ENCODE assay signal across 9 mouse cellular contexts in the genomic region with DNA sequence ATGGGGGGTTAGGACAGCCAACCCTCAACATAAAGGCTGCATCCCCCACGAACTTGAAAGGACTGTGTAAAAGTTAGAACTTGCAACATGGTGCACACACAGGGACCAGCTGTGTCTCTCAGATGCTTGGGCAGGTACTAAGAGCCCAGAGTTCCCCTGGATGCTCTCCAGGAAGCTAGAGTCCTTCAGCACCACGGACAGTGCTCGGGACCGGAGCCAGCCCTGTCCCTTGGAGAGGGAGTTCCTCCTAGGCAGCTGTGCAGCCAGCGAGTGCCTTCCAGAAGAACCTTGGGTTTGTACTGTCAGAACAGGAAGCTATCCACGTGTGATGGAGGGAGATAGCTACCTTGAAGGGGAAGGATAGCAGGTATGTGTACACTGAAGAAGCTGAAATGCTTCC.
DNase-seq lines count a peak whose midpoint lies in the region; ATAC-seq lines count a peak whose summit lies in the region.
"Had no signal": no experiment of that assay in that cellular context is flagged by ENCODE, and none has a peak within 500 bp of the region (broad histone marks: within the 10 kb centered on the region; RNA-seq: fewer than 3 reads in every experiment).

No protein-coding gene starts in this region.

- no peaks in the 10 kb centered on the region for H3K4me1 ChIP-seq in embryonic facial prominence, embryonic 11.5 days (ENCODE audit: control insufficient read depth, insufficient read depth, low read length)
- H3K4me1 ChIP-seq in kidney, embryonic 14.5 days (ENCODE audit: control insufficient read depth, insufficient read depth, low read length) = no peaks in the 10 kb centered on the region
- H3K4me1 ChIP-seq: limb, embryonic 15.5 days had no signal

- no peak overlapping the region for H3K4me3 ChIP-seq in embryonic facial prominence, embryonic 11.5 days (ENCODE audit: low read depth, low read length)
- no peak overlapping the region for H3K4me3 ChIP-seq in kidney, embryonic 14.5 days (ENCODE audit: low read length)
- H3K4me3 ChIP-seq: limb, embryonic 15.5 days had no signal

- H3K27ac ChIP-seq in embryonic facial prominence, embryonic 11.5 days (replicated peaks; ENCODE audit: low read depth, low read length) = no peak overlapping the region
- H3K27ac ChIP-seq in kidney, embryonic 14.5 days (ENCODE audit: low read depth, low read length) = no peak overlapping the region
- H3K27ac ChIP-seq: limb, embryonic 15.5 days had no signal

- no peak for ATAC-seq in embryonic facial prominence, embryonic 11.5 days (replicated peaks; ENCODE audit: insufficient number of reproducible peaks, low FRiP score, low TSS enrichment, low read depth)
- peak; percentile 75; the same call in 1 of the 2 replicates for ATAC-seq in kidney, embryonic 14.5 days (ENCODE audit: low FRiP score, low TSS enrichment)

- no peaks in the 10 kb centered on the region for H3K9me3 ChIP-seq in embryonic facial prominence, embryonic 11.5 days (replicated peaks; ENCODE audit: control insufficient read depth, low read length)
- H3K9me3 ChIP-seq in kidney, embryonic 14.5 days (ENCODE audit: control insufficient read depth, low read length) = no peaks in the 10 kb centered on the region
- H3K9me3 ChIP-seq: limb, embryonic 15.5 days had no signal

- no peak overlapping the region for H3K4me2 ChIP-seq in embryonic facial prominence, embryonic 11.5 days (ENCODE audit: low read depth, low read length)
- H3K4me2 ChIP-seq in kidney, embryonic 14.5 days (replicated peaks; ENCODE audit: low read depth, low read length) = no peak overlapping the region
- H3K4me2 ChIP-seq: limb, embryonic 15.5 days had no signal

- intact Hi-C loops in left cerebral cortex, postnatal 36 days (cut with DNase I) = no loop called here

- no peaks in the 10 kb centered on the region for H3K27me3 ChIP-seq in embryonic facial prominence, embryonic 11.5 days (ENCODE audit: control insufficient read depth, insufficient read depth, low read length)
- H3K27me3 ChIP-seq in kidney, embryonic 14.5 days (ENCODE audit: control insufficient read depth, insufficient read depth, low read length) = no peaks in the 10 kb centered on the region
- H3K27me3 ChIP-seq: limb, embryonic 15.5 days had no signal

- peak; percentile 49 for DNase-seq in thymus, postnatal 4 days
- DNase-seq in thymus, postnatal 10 days (ENCODE audit: low spot score in 2 of 2) = no peak
- peak; percentile 86 for DNase-seq in embryonic facial prominence, embryonic 11.5 days (ENCODE audit: low spot score)
- peak; percentile 37 for DNase-seq in lung, postnatal 36 days
- no peak for DNase-seq in left cerebral cortex, adult 9 months (ENCODE audit: low spot score in 2 of 2)
- no peak for DNase-seq in spleen, postnatal 4 days (ENCODE audit: low spot score in 2 of 2)
- DNase-seq in left cerebral cortex, postnatal 36 days (ENCODE audit: low spot score in 2 of 2) = no peak

- H3K36me3 ChIP-seq in embryonic facial prominence, embryonic 11.5 days (replicated peaks; ENCODE audit: control insufficient read depth, insufficient read depth, low read depth, low read length) = no peaks in the 10 kb centered on the region
- no peaks in the 10 kb centered on the region for H3K36me3 ChIP-seq in kidney, embryonic 14.5 days (ENCODE audit: control insufficient read depth, insufficient read depth, low read length)
- H3K36me3 ChIP-seq: limb, embryonic 15.5 days had no signal

- WGBS in embryonic facial prominence, embryonic 11.5 days = 8% methylated on average over 6 of the region's 6 CpGs
- WGBS in kidney, embryonic 14.5 days = 13% methylated on average over 6 of the region's 6 CpGs

- no peak overlapping the region for H3K9ac ChIP-seq in embryonic facial prominence, embryonic 11.5 days (replicated peaks; ENCODE audit: low read length)
- no peak overlapping the region for H3K9ac ChIP-seq in kidney, embryonic 14.5 days (ENCODE audit: low read depth, low read length)
- H3K9ac ChIP-seq: limb, embryonic 15.5 days had no signal

Comparison
In these comparisons a context has a peak if more than half of its experiments do, and no peak if none do; other contexts are left out.
1. DNase-seq: peak in thymus, postnatal 4 days (single experiment), embryonic facial prominence, embryonic 11.5 days (single experiment) and lung, postnatal 36 days (single experiment); none in thymus, postnatal 10 days (0 of 2), left cerebral cortex, adult 9 months (0 of 2), spleen, postnatal 4 days (0 of 2) and left cerebral cortex, postnatal 36 days (0 of 2).